Mouse (Mus musculus) heart, adult 8-10 months (tissue): ENCODE data around the gene Wdr25. TPM values are rescaled to one million over a fixed set of nuclear protein-coding genes. Genes with fewer than 3 reads are reported as not detected.

ENCODE experiments used
- DNase-seq: peaks from one replicate; pipeline ENCODE4 v3.0.0; 2022; ENCODE audit warnings: low spot score
- total RNA-seq, 4 experiments: library from RNA; stranded (reverse); gene quantifications; 2 replicates each; pipeline ENCODE4 v1.2.4; 2022

Gene Wdr25
- total RNA-seq, 4 experiments from 2014 or later: 5.3 to 7.4 (median 6.4) TPM

GRCm38 (mm10) chr12:108936834-108937233 is 43.4 kb downstream of the Wdr25 start:
- DNase-seq: peak; percentile 59

GRCm38 (mm10) chr12:108937506-108937905 is 44.1 kb downstream of the Wdr25 start:
- no peak for DNase-seq

- DNase-seq: no peak
These were observed 45.4 kb downstream of the Wdr25 start for GRCm38 (mm10) chr12:108938844-108939243.

GRCm38 (mm10) chr12:108939317-108939716 is 45.9 kb downstream of the Wdr25 start:
- DNase-seq: no peak

GRCm38 (mm10) chr12:108940255-108940654 is 46.8 kb downstream of the Wdr25 start:
- no peak for DNase-seq

- no peak for DNase-seq
These were observed 47.9 kb downstream of the Wdr25 start for GRCm38 (mm10) chr12:108941282-108941681.

- DNase-seq: no peak
These were observed 48.9 kb downstream of the Wdr25 start for GRCm38 (mm10) chr12:108942203-108942923.

GRCm38 (mm10) chr12:108953011-108953550 is 59.6 kb downstream of the Wdr25 start:
- DNase-seq: no peak

- no peak for DNase-seq
These were observed 60.4 kb downstream of the Wdr25 start for GRCm38 (mm10) chr12:108953838-108954237.

GRCm38 (mm10) chr12:108954456-108954855 is 61.0 kb downstream of the Wdr25 start:
- DNase-seq: no peak

GRCm38 (mm10) chr12:108958483-108958882 is 65.1 kb downstream of the Wdr25 start:
- no peak for DNase-seq

GRCm38 (mm10) chr12:108958991-108959638 is 65.7 kb downstream of the Wdr25 start:
- DNase-seq: no peak

GRCm38 (mm10) chr12:108959639-108960219 is 66.3 kb downstream of the Wdr25 start:
- no peak for DNase-seq

GRCm38 (mm10) chr12:108960225-108960624 is 66.8 kb downstream of the Wdr25 start:
- DNase-seq: peak; percentile 61

GRCm38 (mm10) chr12:108967631-108968030 is 74.2 kb downstream of the Wdr25 start:
- no peak for DNase-seq

- no peak for DNase-seq
These were observed 74.6 kb downstream of the Wdr25 start for GRCm38 (mm10) chr12:108968031-108968430.

- DNase-seq: no peak
These were observed 78.0 kb downstream of the Wdr25 start for GRCm38 (mm10) chr12:108971446-108971845.

GRCm38 (mm10) chr12:108972234-108972633 is 78.8 kb downstream of the Wdr25 start:
- no peak for DNase-seq

GRCm38 (mm10) chr12:108979977-108980376 is 86.5 kb downstream of the Wdr25 start:
- no peak for DNase-seq

- no peak for DNase-seq
These were observed 88.7 kb downstream of the Wdr25 start for GRCm38 (mm10) chr12:108981941-108982683.

GRCm38 (mm10) chr12:108982684-108982960 is 89.2 kb downstream of the Wdr25 start:
- DNase-seq: no peak

- DNase-seq: no peak
These were observed 90.1 kb downstream of the Wdr25 start for GRCm38 (mm10) chr12:108983496-108983895.
